Mouse (Mus musculus) mouse trophoblast stem cell (cell line): ENCODE data around the gene Ablim1.

Experiments used
- in situ Hi-C, 2 experiments: fragments of 300-500 bp; cut with MseI, MboI; formaldehyde crosslinking; loops; 2 replicates in 1 of 2; 3 replicates in 1 of 2; pipeline ENCODE4 v1.15.1; 2025

Gene Ablim1

DNA sequence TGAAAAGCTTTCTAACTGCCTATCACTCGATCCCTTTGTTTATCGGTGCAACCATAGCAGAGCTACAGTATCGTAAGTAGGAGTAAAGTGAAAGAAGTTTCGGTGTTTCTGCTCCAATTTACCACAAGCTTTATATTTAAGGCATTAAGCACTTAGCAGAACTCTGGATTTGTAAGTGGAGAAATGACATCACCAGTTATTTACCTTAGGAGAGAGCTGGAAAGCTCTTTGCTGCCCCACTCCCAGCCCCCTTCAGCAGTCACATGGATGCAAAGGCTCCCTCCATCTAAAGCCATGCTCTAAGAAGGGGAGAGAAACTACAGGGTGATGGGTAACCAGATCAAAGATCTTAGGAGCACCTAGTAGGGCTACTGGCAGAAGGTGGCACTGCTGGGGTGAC is 241.3 kb downstream of the Ablim1 start:
- in situ Hi-C loops: no loop called here

DNA sequence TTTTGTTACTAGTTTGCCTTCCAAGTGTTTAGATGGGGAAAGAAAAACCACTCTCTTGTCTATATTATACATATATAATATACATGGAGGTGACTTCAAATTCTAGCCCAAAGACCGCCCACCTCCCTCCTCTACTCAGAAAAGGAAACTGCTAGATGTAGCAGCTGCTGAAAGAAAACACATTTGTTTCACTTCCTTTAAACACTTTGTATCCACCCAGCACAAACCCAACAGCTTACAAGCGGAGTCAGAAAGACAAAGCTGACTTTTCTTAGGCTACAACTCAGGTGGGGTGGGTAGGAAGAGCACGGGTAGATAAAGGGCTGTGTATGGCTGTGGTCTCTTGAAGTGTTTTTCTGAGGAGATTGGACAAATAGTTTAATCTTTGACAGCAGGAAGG is 242.0 kb downstream of the Ablim1 start:
- in situ Hi-C loops: no loop called here

DNA sequence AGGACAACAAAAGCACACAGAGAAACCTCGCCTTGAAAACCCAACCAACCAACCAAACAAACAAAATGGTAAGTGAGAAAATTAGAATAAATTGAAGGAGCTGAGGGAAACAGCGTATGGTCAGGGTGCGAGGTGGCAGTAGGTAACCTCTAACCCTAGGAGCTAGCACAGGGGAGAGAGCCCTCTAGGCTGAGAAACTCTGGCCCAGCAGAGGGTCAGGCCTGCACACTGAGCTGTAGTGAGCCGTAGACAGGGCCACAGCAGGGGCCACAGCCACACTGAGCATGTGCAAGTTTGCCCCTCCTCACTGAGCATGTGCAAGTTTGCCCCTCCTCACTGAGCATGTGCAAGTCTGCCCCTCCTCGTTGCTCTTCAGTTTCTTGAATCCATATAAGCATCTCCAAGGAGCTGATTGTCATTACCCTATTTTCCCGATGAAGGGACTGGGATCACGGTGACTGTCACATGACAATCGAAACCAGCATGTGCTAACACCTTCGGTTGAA is 247.6 kb downstream of the Ablim1 start:
- in situ Hi-C loops: no loop called here

DNA sequence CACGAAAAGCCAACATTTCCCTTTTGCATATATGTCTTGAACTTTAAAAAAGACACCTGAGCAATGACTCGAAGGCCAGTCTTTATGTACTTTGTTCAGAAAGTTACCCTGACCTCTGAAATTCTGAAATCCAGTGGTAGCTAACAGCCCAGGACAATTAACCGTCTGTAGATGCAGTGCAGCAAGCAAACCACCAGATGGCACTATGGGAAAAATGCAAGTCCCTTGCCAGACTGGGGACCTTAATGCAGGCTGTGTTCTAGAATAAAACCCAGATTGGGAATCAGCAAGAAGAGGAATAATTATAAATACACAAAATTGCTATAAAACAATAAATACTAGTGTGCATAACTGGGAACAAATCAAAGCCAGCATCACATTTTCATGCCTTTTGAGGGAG is 248.4 kb downstream of the Ablim1 start:
- in situ Hi-C loops: no loop called here

DNA sequence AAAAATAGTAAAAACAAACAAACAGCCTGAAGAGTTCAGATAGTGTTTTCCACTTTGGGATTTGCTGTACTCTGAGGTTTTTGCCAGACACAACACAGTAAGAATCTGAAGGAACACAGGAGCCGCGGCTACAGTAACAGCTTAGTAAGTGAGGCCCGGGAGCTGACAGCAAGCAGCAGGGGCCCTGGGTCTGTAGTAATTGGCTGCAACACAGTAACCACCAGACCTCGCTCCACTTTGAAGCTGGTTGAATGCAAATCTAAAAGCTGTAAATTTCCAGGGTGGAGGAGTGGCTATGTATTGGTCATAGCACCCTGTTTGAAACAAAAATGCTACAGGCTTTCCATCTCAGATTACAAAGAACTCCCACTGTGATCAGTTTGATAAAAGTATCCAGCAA is 252.0 kb downstream of the Ablim1 start:
- in situ Hi-C loops: no loop called here

DNA sequence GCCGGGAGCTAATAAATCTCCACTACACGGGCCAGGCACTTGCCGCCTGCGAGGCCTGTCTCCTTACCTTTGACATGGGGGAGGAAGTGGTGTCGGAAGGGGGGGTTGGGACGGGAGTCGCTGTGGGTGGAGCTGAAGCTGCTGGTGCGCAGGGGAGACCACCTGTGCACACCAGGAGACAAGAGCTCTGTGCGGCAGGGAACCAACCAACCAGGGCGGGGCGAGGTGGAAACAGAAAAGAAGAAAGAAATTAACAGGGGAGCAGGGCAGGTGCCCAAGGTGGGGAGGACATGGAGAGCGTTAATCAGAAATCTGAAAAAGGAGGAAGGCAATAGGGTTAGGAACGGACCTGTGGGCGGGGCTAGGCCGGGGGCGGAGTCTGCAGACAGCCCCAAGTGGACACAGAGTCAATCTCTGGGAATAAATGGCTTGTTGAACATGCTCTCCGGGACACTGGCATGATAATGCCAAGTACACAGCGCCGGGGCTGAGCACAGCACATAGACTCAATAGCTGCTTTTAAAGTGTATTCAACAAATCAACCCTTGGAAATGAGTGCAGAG is 255.6 kb downstream of the Ablim1 start:
- in situ Hi-C loops: no loop called here

DNA sequence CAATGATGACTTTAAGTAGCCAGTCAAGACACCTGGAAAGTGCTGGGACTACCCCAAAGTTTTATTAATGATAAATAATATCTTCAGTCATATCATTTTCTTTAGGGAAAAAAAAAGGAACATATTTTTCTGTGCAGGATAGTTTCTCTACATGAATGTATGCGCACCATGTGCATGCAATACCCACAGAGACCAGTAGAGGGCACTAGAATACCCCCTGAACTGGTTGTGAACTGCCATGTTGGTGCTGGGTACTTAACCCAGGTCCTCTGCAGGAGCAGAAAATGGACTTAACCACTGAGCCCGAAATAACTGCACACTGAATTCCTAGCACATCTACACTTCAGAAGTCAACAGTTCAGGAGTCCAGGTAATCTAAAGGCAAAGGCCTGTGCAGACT is 257.2 kb downstream of the Ablim1 start:
- in situ Hi-C loops: no loop called here

DNA sequence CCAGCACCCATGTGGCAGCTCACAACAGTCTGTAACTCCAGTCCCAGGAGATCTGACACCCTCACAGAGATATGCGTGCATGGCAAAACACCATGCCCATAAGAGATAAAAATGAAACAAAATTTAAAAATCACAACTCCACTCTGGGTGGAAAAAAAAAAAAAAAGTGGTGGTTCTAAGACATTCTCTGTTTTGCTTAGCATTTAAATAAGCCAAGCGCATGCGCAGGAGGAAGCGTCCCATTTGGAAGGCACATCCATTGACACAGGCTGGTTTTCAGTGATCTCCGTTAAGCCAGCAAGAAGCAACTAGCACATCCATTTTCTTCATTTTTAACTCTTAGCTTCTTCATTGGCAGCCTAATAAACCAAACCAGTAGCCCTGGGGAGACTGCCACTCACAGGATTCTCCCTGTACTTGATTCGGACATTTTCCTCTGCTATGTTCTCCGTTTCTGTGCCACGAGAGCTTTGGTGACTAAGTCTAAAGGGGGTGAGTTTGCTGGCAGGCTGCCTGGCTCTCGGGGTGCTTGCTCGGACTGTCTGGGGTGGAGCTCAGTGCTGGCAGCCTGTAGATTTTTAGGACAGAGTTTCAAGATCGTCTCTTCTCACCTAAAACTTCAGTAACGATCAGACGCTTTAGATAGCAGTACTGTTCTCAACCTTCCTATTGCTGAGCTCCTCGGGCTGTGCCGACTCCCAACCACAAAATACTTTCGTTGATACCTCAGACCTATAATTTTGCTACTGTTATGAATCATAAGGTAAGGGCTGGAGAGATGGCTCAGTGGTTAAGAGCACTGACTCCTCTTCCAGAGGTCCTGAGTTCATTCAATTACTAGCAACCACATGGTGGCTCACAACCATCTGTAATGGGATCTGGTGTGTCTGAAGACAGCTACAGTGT is 259.3 kb downstream of the Ablim1 start:
- in situ Hi-C loops: no loop called here

DNA sequence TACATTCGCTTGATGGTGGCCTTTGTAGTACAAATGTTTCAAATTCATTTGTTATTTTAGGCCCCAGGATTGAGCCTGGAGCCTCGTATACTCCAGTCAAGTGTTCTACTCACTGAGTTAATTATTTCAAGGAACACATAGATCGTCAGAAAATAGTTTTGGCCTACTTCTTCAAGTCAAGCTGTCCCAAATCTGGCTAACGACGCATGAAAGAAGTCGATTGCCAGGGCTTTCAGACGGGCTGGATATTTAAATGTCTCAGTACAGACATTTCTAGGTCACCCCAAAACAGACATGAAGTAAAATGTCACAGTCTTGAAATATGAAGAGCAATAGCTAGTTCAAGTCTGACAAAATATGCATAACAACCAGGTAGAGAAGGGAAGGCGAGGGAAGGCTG is 261.8 kb downstream of the Ablim1 start:
- in situ Hi-C loops: no loop called here

DNA sequence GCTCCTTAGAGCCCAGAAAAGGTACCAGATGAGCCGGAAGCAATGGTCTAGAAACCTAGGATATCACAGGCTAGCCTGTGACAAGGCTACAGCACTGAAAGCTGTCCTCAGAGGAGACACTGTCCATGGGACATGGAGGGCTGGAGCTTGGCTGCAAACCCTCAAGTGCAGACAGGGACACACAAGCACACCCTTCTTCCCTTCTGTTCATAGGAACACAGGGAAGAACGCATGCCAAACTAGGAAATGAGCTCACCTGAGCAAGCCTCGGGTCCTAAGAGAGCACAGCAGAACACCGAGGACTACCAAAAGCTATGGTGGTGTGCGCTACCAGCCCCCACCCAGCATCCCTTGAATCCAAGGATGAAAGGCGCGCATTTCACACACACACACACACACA is 262.7 kb downstream of the Ablim1 start:
- in situ Hi-C loops: no loop called here

DNA sequence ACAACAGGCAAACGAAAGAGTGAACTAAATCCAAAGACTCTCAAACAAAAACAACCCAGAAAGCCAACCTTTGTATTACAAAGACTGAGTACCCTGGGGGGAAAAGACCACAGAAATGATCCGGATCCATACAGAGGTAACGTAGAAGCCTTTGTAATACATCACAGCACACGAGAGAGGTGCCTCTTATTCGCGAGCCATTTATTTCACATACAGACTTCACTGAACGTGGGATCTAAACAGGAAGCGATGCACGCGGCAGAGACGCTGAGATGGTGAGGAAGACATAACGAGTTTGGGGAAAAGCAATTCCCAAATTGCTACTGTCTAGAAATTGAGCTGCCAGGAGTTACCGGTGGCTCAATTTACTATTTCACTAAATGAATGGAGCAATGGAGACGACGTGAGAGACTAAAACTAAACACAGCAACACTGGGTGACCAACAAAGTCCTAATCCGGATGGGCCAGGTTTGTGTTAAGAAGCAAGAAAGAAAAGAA is 265.1 kb downstream of the Ablim1 start:
- in situ Hi-C loops: no loop called here

DNA sequence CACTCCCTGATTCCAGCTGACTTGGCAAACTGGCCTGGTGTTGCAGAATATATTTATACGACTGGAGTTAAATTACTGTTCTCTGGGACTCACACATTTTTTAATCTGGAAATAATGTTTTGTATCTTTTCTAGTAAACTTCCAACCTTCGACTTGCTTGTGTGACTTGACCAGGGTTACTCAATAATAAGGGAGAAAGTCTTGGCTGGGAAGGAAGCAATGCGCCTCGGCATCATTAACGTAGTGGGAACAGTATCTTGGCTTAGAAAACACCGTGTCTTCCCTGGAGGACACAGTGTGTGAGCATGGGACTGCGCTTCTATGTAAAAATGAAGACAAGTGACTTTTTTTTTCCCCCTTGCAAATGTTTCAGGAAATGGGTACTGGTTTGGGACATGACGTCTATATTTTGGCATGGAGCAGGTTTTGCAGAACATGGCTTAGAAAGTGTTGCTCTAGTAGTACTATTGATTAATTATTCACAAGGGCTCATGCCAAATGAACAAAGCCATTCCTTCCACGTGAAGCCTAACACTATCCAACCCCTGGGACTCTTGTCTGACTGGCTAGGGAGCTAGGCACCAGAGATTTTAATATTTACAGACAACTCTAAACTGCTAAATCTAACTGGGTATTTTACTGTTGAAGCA is 266.9 kb downstream of the Ablim1 start:
- in situ Hi-C loops: no loop called here

DNA sequence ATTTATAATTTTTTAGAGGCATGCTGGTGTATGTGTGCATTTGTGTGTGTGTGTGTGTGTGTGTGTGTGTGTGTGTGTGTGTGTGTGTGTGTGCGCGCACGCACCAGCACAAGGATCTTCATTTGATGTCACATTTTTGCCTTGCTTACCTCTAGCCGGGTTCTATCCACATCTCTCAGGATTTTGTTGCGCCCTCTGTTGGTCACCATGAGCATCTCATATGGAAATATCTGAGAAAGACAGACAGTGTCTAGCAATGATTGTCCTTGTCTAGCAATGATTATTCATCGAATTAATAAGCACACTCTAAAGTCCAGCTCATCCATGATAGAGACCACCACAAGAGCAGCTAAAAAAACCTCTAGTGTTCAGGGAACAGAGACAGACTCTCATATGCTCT is 275.5 kb downstream of the Ablim1 start:
- in situ Hi-C loops: no loop called here

DNA sequence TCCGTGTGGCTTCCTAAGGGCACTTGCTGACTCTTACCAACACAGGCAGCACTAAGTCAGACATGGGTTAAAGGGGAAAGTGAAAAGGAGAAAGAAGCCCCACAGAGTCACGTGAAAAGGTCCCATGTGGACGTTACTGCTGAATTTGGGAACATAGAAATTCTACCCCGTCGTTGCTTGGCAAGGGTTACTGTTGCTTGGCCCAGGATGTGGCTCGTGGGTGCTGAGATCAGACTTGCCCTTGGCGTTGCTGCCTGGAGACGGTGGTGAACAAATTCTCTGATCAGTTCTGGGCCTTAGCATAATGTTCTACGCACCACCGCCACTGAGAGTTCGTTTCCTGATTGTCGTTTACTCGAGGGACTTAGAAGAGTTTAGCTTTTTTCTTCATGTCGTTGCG is 277.9 kb downstream of the Ablim1 start:
- in situ Hi-C loops: no loop called here

DNA sequence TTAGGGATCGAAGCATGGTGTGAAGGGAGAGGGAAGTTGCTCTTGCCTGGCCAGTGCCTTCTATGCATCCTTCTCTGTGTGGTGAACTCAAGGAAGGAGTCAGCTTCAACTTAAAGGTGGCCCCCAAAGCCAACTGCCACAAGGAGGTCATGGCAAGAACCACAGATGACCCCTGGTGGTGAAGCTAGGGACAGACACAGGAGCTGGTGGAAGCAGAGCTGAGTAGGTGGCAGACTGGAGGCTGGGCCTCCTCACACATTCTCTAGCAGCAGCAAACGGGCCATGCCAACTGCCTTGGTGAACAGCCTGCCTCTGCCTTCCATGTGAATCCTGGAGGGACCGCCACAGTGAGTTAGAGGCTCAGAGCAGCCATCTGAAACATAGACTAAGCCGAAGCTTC is 283.1 kb downstream of the Ablim1 start:
- in situ Hi-C loops: no loop called here

DNA sequence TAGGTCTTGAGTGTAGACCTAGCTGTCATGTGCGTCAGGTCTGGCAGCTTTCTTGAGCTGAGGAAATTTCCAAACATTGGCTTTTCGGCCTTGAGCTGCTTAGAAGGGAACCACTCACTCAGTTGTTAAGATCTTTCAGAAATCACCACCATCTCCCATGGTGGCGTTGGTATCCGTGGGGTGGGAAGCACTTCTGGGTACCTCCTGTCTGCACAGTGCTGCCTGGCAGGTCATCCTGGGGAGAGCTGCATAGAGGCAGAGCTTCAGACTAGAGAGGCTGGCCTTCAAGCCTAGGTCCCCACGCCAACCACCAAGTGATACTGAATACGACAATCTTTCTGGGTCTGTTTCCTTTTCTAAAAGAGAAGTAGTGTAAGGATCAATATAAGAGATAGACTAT is 285.3 kb downstream of the Ablim1 start:
- in situ Hi-C loops: no loop called here

DNA sequence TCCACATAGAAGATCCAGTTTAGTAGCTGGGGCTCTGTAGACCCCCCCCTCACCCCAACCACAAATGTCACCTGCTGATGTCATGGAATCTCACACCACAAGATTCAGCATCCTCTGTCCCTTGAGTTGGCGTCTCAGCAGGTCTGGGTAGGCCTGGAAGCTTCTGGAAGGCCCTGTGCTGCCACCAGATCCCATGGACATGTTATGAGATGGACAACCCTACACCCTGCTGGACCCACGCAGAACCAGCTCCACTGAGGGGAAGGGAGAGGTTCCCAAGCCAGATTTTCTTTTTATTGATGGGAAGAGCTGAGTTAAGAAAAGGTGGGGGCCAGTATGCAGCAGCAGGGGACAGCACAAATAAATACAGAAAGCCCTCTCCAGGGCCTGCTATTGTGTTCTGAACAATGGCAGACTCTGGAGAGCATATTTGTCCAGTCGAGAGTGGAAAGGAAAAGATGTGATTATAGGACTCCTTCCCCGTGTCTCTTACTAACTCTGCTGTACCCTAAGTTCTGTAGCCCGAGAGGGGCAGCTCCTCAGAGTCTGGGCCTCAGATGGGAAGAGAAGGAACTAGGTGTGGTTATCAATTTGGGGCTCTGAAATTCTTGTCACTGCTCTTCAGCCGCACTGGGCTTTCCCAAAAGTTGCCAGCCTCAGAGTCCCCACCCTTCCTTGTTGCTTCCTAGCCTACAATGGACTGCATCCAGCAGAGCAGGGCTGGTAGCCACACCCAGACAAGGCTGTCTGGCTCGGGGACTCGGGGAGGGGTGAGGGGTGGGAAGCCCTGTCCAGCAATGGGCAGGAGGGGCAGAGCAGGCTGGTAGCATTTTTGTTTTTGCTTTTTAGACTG is 286.2 kb downstream of the Ablim1 start:
- in situ Hi-C loops: no loop called here

DNA sequence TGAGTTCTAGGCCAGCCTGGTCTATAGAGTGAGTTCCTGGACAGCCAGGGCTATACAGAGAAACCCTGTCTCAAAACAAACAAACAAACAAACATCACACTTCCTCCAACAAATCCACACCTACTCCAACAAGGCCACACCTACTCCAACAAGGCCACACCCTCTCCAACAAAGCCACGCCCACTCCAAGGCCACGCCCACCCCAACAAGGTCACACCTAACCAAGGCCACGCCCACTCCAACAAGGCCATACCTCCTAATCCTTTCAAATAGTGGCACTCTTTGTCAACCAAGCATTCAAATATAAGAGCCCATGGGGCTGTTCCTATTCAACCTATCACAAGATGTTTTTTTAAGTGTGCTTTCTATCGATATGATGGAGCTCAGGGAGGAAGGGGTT is 288.2 kb downstream of the Ablim1 start:
- in situ Hi-C loops: no loop called here

DNA sequence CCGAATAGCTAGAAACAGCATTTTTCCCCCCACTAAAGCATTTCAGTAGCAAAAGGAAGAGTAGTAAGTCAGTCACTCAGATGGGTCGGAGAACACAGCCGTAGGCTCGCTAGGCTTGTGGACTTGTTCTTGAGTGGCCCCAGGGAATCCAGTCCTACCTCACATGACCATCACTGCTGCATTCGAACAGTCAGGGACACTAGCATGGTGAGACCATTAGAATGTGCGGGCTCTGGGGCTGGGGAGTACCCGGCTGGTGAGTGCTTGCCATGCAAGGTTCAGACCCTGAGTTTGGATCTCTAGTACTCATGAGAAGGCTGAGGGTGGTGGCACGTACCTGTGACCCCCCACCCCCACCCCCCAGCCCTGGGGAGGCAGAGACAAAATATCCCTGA is 296.9 kb downstream of the Ablim1 start:
- in situ Hi-C loops: loop anchor here in 1 of 2 experiments (5.0 kb wide), 1 partner anchor 95 kb away; no protein-coding TSS in a partner anchor

DNA sequence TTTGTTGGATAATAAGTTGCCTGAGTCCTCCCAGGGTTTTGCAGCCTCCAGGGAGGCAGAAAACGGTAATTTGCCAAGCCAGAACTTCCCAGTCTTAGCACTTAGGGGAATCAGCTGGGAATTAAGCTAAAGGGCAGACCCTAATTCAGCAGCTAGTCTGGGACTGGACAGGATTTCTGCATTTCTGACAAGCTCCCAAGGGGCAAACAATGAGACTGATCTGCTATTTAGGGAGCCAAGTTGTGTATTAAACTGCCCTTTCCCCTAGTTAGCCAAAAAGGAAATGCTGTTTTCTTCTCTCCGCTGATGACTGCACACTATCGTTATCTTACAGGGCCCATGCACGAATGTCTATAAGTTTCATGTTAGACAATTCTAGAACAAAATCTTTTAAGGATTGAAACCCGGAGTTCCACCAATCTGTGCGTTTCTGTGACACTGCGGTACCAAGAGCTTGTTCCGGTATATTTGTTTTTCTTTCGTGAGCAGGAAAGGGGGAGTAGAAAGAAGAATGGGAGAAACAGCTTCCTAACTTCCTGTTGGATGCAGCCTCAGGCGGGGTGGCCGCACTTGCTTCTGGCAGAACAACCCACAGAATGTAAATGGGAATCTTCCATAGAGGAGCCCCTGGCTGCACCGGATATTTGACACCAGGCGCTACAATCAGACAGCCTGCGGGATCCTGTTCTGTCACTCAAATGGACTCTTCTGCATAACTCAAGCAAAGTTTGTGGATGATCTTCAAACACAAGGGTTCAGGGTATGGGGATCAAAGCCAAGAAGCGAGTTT is 297.5 kb downstream of the Ablim1 start:
- in situ Hi-C loops: loop anchor here in 1 of 2 experiments (5.0 kb wide), 1 partner anchor 95 kb away; no protein-coding TSS in a partner anchor

DNA sequence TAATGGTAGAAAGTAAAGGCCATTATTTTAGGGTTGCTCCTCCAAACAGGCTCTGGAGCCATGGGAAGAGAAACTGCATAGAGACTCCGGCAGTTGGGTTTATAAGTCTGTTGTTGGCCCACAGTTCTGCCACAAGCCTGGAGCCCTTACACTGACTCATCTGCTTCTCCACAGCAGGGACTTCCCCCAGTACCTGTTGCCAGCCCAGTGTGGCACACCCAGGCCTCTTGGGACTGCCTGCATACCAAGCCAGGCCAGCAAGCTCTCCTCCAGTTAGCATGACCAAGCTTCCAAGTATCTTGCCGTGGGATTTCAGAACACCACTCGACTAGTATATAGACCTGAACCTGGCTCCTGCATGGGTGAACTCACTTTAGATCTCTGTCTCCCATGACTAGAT is 299.9 kb downstream of the Ablim1 start:
- in situ Hi-C loops: loop anchor here in 1 of 2 experiments (5.0 kb wide), 1 partner anchor 93 kb away; no protein-coding TSS in a partner anchor
